In genomic region chr1:128057269-128057668, GRCm38 (mm10) we compare ENCODE assay signal across 31 mouse cellular contexts. TPM values are rescaled to one million over a fixed set of nuclear protein-coding genes. Genes with fewer than 3 reads are reported as not detected.
DNase-seq lines count a peak whose midpoint lies in the region; ATAC-seq and TF ChIP-seq lines count a peak whose summit lies in the region.
"Had no signal": no experiment of that assay in that cellular context is flagged by ENCODE, and none has a peak within 500 bp of the region (broad histone marks: within the 10 kb centered on the region; RNA-seq: fewer than 3 reads in every experiment).

No protein-coding gene starts in this region.

- peak; percentile 16 for DNase-seq in thymus, postnatal 0 days (ENCODE audit: low spot score)
- no peak for DNase-seq in thymus, postnatal 14 days
- no peak for DNase-seq in lung, postnatal 0 days (ENCODE audit: low spot score)
- no peak for DNase-seq in urinary bladder, postnatal 4 days (ENCODE audit: low spot score in 2 of 2)
- no peak for DNase-seq in cerebellum, postnatal 10 days
- DNase-seq: adrenal gland, postnatal 25 days; B cell, adult 2 months; cerebellum, adult 18-20 months; cerebellum, postnatal 14 days; gastrocnemius, postnatal 10 days; heart, adult 18-20 months; heart, postnatal 4 days; kidney, adult 11 months; kidney, postnatal 36 days; lung, postnatal 14 days; retina, postnatal 1 day; right cerebral cortex, postnatal 14 days; thymus, postnatal 25 days had no signal

- no peak for TF ChIP-seq CTCF in lung, postnatal 0 days (IDR thresholded peaks at IDR 0.05)

- H3K36me3 ChIP-seq in lung, postnatal 0 days (ENCODE audit: insufficient read depth, low read length): no peaks in the 10 kb centered on the region
- H3K36me3 ChIP-seq: embryonic facial prominence, embryonic 15.5 days; hindbrain, embryonic 13.5 days; limb, embryonic 12.5 days; midbrain, embryonic 12.5 days; stomach, embryonic 15.5 days had no signal

- no peak overlapping the region for H3K27ac ChIP-seq in lung, postnatal 0 days (ENCODE audit: low read length)
- H3K27ac ChIP-seq: embryonic facial prominence, embryonic 10.5 days; embryonic facial prominence, embryonic 15.5 days; forebrain, embryonic 12.5 days; hindbrain, embryonic 13.5 days; layer of hippocampus, adult 2 months; left cerebral cortex, adult 2 months; limb, embryonic 12.5 days; midbrain, embryonic 12.5 days; stomach, embryonic 15.5 days had no signal

- H3K4me2 ChIP-seq in lung, postnatal 0 days (replicated peaks; ENCODE audit: low read depth, low read length): no peak overlapping the region
- H3K4me2 ChIP-seq: embryonic facial prominence, embryonic 15.5 days; forebrain, embryonic 12.5 days; heart, embryonic 11.5 days; hindbrain, embryonic 13.5 days; limb, embryonic 12.5 days; midbrain, embryonic 12.5 days; stomach, embryonic 15.5 days had no signal

- H3K4me3 ChIP-seq in lung, postnatal 0 days (ENCODE audit: low read depth, low read length): no peak overlapping the region
- H3K4me3 ChIP-seq: embryonic facial prominence, embryonic 10.5 days; embryonic facial prominence, embryonic 15.5 days; forebrain, embryonic 12.5 days; hindbrain, embryonic 13.5 days; layer of hippocampus, adult 2 months; left cerebral cortex, adult 2 months; limb, embryonic 12.5 days; midbrain, embryonic 12.5 days; stomach, embryonic 15.5 days had no signal

- no peak for TF ChIP-seq EP300 in lung, postnatal 0 days (IDR thresholded peaks at IDR 0.05)

- 88% methylated on average over 4 of the region's 4 CpGs for WGBS in lung, postnatal 0 days

- H3K9ac ChIP-seq in lung, postnatal 0 days (replicated peaks; ENCODE audit: low read depth): no peak overlapping the region
- H3K9ac ChIP-seq: embryonic facial prominence, embryonic 15.5 days; forebrain, embryonic 12.5 days; hindbrain, embryonic 13.5 days; limb, embryonic 12.5 days; midbrain, embryonic 12.5 days; stomach, embryonic 15.5 days had no signal

- no peaks in the 10 kb centered on the region for H3K9me3 ChIP-seq in lung, postnatal 0 days (ENCODE audit: low read length)
- H3K9me3 ChIP-seq: embryonic facial prominence, embryonic 10.5 days; embryonic facial prominence, embryonic 15.5 days; forebrain, embryonic 12.5 days; hindbrain, embryonic 13.5 days; limb, embryonic 12.5 days; midbrain, embryonic 12.5 days; stomach, embryonic 15.5 days had no signal

- peak; percentile 28 for ATAC-seq in activated CD4-positive, CD25-positive, alpha-beta regulatory T cell, adult 4 months
- ATAC-seq in megakaryocyte progenitor cell, adult 5-6 weeks (replicated peaks; ENCODE audit: poor library complexity): 0 out of 2 replicates have a peak, but pooled peaks have one; percentile 14
- no peak for ATAC-seq in lung, postnatal 0 days
- ATAC-seq: Patski had no signal

- H3K4me1 ChIP-seq in lung, postnatal 0 days (ENCODE audit: insufficient read depth, low read depth, low read length): no peaks in the 10 kb centered on the region
- H3K4me1 ChIP-seq: embryonic facial prominence, embryonic 10.5 days; embryonic facial prominence, embryonic 15.5 days; forebrain, embryonic 12.5 days; hindbrain, embryonic 13.5 days; limb, embryonic 12.5 days; midbrain, embryonic 12.5 days; stomach, embryonic 15.5 days had no signal

- no peaks in the 10 kb centered on the region for H3K27me3 ChIP-seq in lung, postnatal 0 days (replicated peaks; ENCODE audit: insufficient read depth, low read length)
- H3K27me3 ChIP-seq: embryonic facial prominence, embryonic 15.5 days; forebrain, embryonic 12.5 days; hindbrain, embryonic 13.5 days; limb, embryonic 12.5 days; midbrain, embryonic 12.5 days; Patski; stomach, embryonic 15.5 days had no signal

RNA-seq across cellular contexts. Expression of gene Zranb3, which starts 45.6 kb away (rescaled TPM):
- 4.6 and 4.9 TPM in 2 replicates for polyA plus RNA-seq in thymus, postnatal 0 days (2015; fragmentation: Nextera tagmentation; extraction: Ambion mirVana)
- polyA plus RNA-seq in activated CD4-positive, CD25-positive, alpha-beta regulatory T cell, adult 4 months (2017; shearing (Covaris generic)): 1 to 10 TPM; 1.5 to 1.8 TPM
- 9.1 and 13.2 TPM in 2 replicates for total RNA-seq in megakaryocyte progenitor cell, adult 5-6 weeks (2015)
- 12.9 and 14.1 TPM in 2 replicates for total RNA-seq in megakaryocyte progenitor cell, adult 5-6 weeks (2017)
- polyA plus RNA-seq in lung, postnatal 0 days (2015; fragmentation: Nextera tagmentation; extraction: Ambion mirVana): 1.0 and 1.5 TPM in 2 replicates

RNA-seq across cellular contexts. Expression of gene R3hdm1, which starts 45.8 kb away (rescaled TPM):
- polyA plus RNA-seq in thymus, postnatal 0 days (2015; fragmentation: Nextera tagmentation; extraction: Ambion mirVana): 67.0 and 79.4 TPM in 2 replicates
- polyA plus RNA-seq in activated CD4-positive, CD25-positive, alpha-beta regulatory T cell, adult 4 months (2017; shearing (Covaris generic)): 100 to 1,000 TPM in 1 of 2 experiments, 10 to 100 TPM in 1; 96.7 to 105 TPM
- total RNA-seq in megakaryocyte progenitor cell, adult 5-6 weeks (2015): 177 and 192 TPM in 2 replicates
- total RNA-seq in megakaryocyte progenitor cell, adult 5-6 weeks (2017): 34.4 and 62.2 TPM in 2 replicates
- polyA plus RNA-seq in lung, postnatal 0 days (2015; fragmentation: Nextera tagmentation; extraction: Ambion mirVana): 38.8 and 42.9 TPM in 2 replicates
